Mouse (Mus musculus) stomach, embryonic 14.5 days (tissue): ENCODE results near the gene Mybph. TPM values are rescaled to one million over a fixed set of nuclear protein-coding genes. Genes with fewer than 3 reads are reported as not detected.

Experiments
- ATAC-seq: fragments of 200-750 bp; cut with Nextera tagmentation; 2 replicates; pipeline ENCODE4 v1.8.0; 2017; ENCODE audit warnings: low read depth, moderate TSS enrichment; ENCODE audit not compliant: insufficient number of reproducible peaks, insufficient read depth, low FRiP score
- H3K27ac ChIP-seq: fragments of 300-500 bp; sonication (generic); 2 replicates; pipeline ENCODE4 v1.5.1; 2014; ENCODE audit warnings: mild to moderate bottlenecking, low read length, moderate library complexity, mixed read lengths
- H3K27me3 ChIP-seq: fragments of 300-500 bp; sonication (generic); 2 replicates; pipeline ENCODE4 v1.6.1; 2014; ENCODE audit warnings: low read length, control low read depth, mixed read lengths; ENCODE audit not compliant: control insufficient read depth, insufficient read depth
- H3K36me3 ChIP-seq: fragments of 300-500 bp; sonication (generic); 2 replicates; pipeline ENCODE4 v1.6.1; 2014; ENCODE audit warnings: mild to moderate bottlenecking, control low read depth, low read length, moderate library complexity, mixed read lengths; ENCODE audit not compliant: control insufficient read depth, insufficient read depth
- H3K4me1 ChIP-seq: fragments of 300-500 bp; sonication (generic); 2 replicates; pipeline ENCODE4 v1.6.1; 2014; ENCODE audit warnings: low read length, control low read depth, mixed read lengths; ENCODE audit not compliant: control insufficient read depth, insufficient read depth
- H3K4me2 ChIP-seq: fragments of 300-500 bp; sonication (generic); replicated peaks from 2 replicates; pipeline ENCODE4 v1.6.1; 2014; ENCODE audit warnings: low read depth, low read length, control low read depth
- H3K4me3 ChIP-seq: fragments of 300-500 bp; sonication (generic); 2 replicates; pipeline ENCODE4 v1.5.1; 2014; ENCODE audit warnings: low read depth, low read length, control low read depth
- H3K9ac ChIP-seq: fragments of 300-500 bp; sonication (generic); replicated peaks from 2 replicates; pipeline ENCODE4 v1.6.1; 2014; ENCODE audit warnings: low read depth, mild to moderate bottlenecking, control low read depth, low read length, moderate library complexity, mixed read lengths
- H3K9me3 ChIP-seq: fragments of 300-500 bp; sonication (generic); 2 replicates; pipeline ENCODE4 v1.6.1; 2016; ENCODE audit warnings: low read depth, low read length, control low read depth; ENCODE audit not compliant: control insufficient read depth
- WGBS: fragments of 180-500 bp; shearing (Covaris S2); extraction: QIAGEN DNeasy Blood & Tissue Kit; methylation state at CpG from one replicate; pipeline ENCODE4 v1.1.7; 2014; 5-methylcytosine and 5-hydroxymethylcytosine counted together
- polyA plus RNA-seq: library from polyadenylated mRNA; unstranded; fragments of >200 nt; fragmentation: Nextera tagmentation; extraction: Ambion mirVana; gene quantifications from 2 replicates; pipeline ENCODE4 v1.2.1, GENCODE M21; 2014

Mybph gene
- polyA plus RNA-seq, result not detected in 2 replicates

DNA sequence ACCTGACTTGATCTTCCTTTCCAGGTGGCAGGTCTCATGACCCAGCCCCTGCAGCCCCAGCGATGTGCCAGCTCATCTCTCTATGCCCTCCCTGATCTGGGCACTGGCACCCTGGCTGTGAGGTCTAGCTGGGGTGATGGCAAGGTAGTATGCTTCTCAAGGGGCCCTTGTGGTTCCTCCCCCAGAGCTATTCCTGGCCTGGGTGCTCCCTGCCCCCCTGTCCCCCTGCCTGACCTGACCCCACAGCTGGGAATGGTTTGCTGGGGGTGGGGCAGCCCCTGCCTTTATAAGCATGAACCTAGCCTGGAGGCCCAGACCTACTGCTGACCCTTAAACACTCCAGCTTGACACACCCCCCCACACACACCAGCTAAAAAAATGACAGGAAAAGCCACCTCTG, at the start of gene Mybph:
Gene Mybph (plus strand): TSS at position 323 of the 400 bp plus-strand sequence.
- no peak within 1 kb of the TSS for H3K9ac ChIP-seq
- H3K27ac ChIP-seq, result no peak within 1 kb of the TSS
- no peak for ATAC-seq
- H3K4me3 ChIP-seq, result no peak within 1 kb of the TSS
- 73% methylated on average over 1 of the region's 1 CpGs for WGBS
- no peak within 1 kb of the TSS for H3K4me2 ChIP-seq
- no peaks in the 10 kb centered on the region for H3K27me3 ChIP-seq
- H3K4me1 ChIP-seq, result peaks cover 18% of the 10 kb centered on the region; the same call in 1 of the 2 replicates
- H3K9me3 ChIP-seq, result no peaks in the 10 kb centered on the region
- no peaks in the 10 kb centered on the region for H3K36me3 ChIP-seq

DNA sequence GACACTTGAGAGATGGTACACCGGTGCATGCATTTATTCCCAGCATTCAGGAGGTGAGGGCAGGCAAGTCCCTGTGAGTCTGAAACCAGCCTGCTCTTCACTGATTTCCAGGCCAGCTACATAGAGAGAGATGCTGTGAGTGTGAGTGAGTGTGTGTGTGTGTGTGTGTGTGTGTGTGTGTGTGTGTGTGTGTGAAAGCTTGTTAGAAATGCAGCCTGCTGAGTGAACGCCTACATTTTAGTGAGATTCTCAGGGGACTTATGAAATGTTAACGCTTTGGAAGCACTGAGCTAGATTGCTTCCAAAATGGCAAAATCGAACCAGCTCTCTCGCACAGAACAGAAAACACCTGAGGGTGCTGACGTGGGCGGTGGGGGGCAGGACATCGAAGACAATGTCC, 47.2 kb upstream of the Mybph start:
- Histone ChIP-seq H3K9me3 (no peaks in the 10 kb centered on the region), H3K27me3 (no peaks in the 10 kb centered on the region), H3K4me3 (no peak overlapping the region), H3K4me2 (no peak overlapping the region), H3K27ac (no peak overlapping the region), H3K4me1 (no peaks in the 10 kb centered on the region), H3K9ac (no peak overlapping the region), H3K36me3 (no peaks in the 10 kb centered on the region)
- WGBS, result 87% methylated on average over 8 of the region's 8 CpGs
- no peak for ATAC-seq

GRCm38 (mm10) chr1:134150076-134150475, 43.2 kb upstream of the Mybph start:
- WGBS, result 62% methylated on average over 8 of the region's 8 CpGs
- H3K27me3 ChIP-seq, result no peaks in the 10 kb centered on the region
- ATAC-seq, result no peak

DNA sequence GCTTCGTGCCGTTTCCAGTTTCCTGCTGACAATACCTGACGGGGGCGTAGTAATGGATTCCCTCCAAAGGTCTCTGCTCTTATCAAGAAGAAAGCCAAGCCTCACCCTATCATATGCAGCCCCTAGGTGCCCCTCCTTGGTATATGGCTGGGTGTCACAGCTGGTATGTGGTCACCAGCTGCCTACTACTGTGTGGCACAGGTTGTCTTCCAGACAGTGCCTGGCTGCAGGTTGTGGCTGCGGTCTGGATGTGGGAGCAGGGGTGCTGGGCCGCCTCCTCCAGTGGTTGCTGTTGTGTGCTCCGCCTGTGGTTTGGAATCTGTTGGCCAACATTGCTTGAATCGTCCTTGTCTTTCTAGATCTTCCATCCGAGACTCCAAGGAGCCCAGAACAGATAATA, 42.5 kb upstream of the Mybph start:
- no peaks in the 10 kb centered on the region for H3K4me1 ChIP-seq
- H3K27me3 ChIP-seq, result no peaks in the 10 kb centered on the region
- H3K9ac ChIP-seq, result no peak overlapping the region
- H3K4me2 ChIP-seq, result no peak overlapping the region
- no peaks in the 10 kb centered on the region for H3K36me3 ChIP-seq
- H3K4me3 ChIP-seq, result no peak overlapping the region
- ATAC-seq, result no peak
- no peak overlapping the region for H3K27ac ChIP-seq
- no peaks in the 10 kb centered on the region for H3K9me3 ChIP-seq
- WGBS, result 94% methylated on average over 9 of the region's 9 CpGs

More at GRCm38 (mm10) chr1:134150076-134150475, 43.2 kb upstream of the Mybph start:
- H3K9me3 ChIP-seq, result no peaks in the 10 kb centered on the region
- H3K4me2 ChIP-seq, result no peak overlapping the region
- H3K4me3 ChIP-seq, result no peak overlapping the region
- H3K36me3 ChIP-seq, result no peaks in the 10 kb centered on the region
- no peaks in the 10 kb centered on the region for H3K4me1 ChIP-seq
- H3K9ac ChIP-seq, result no peak overlapping the region
- no peak overlapping the region for H3K27ac ChIP-seq

- peak; percentile 79; the same call in 1 of the 2 replicates for ATAC-seq
These were observed 41.4 kb upstream of the Mybph start for GRCm38 (mm10) chr1:134151655-134152412.

DNA sequence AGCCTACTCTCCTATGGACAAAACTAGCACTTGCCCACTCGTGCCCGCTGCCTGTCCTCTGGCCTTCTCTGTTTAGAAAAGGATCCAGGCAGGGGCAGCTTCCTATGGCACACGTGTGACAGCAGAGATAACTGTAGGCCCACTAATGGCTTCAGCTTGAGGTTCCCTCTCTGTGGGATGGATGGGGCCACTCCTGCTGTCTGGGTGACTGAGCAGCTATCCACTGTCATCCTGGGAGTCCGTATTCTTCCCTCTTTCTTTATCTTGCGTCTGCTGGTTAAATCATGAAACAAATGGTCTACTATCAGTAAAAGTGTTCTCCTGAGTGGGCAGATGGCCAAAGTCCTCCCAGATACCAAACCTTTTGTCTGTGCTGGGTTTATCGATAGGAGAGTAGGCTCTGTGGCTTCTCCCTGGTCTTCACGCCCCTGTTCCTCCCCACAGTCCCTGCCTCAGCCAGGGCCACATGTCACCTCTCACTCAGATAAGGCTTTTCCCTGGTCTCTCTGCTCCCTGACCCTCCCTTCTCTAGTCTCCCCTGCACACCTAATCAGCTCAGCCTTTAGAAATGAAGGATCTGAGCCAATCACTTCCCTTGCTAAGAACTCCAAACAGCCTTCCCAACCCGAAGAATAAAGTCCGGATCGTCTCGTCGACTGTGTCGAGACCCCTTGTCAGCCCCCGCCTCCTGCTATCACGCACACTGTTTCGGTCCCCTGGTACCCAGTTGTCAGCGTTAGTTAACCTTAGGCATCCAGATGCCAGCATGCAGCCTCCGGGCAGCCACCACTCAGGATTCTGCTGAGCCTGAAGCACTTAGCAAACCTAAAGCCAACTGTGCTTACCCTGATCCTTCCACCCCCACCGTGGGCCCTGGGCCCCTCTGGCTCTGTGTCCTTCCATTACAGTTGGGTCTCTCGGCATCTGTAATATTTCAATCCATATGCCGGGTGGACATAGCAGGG, 40.3 kb upstream of the Mybph start:
- WGBS, result 72% methylated on average over 21 of the region's 21 CpGs
- no peaks in the 10 kb centered on the region for H3K9me3 ChIP-seq
- no peaks in the 10 kb centered on the region for H3K36me3 ChIP-seq
- ATAC-seq, result no peak
- H3K27ac ChIP-seq, result no peak overlapping the region
- no peak overlapping the region for H3K4me2 ChIP-seq
- H3K4me1 ChIP-seq, result no peaks in the 10 kb centered on the region
- no peaks in the 10 kb centered on the region for H3K27me3 ChIP-seq
- H3K9ac ChIP-seq, result no peak overlapping the region
- no peak overlapping the region for H3K4me3 ChIP-seq

More at GRCm38 (mm10) chr1:134151655-134152412, 41.4 kb upstream of the Mybph start:
- Histone ChIP-seq H3K27me3 (no peaks in the 10 kb centered on the region), H3K9ac (no peak overlapping the region), H3K4me1 (no peaks in the 10 kb centered on the region), H3K4me3 (no peak overlapping the region), H3K36me3 (no peaks in the 10 kb centered on the region), H3K9me3 (no peaks in the 10 kb centered on the region), H3K4me2 (no peak overlapping the region), H3K27ac (no peak overlapping the region)
- 34% methylated on average over 13 of the region's 13 CpGs for WGBS

DNA sequence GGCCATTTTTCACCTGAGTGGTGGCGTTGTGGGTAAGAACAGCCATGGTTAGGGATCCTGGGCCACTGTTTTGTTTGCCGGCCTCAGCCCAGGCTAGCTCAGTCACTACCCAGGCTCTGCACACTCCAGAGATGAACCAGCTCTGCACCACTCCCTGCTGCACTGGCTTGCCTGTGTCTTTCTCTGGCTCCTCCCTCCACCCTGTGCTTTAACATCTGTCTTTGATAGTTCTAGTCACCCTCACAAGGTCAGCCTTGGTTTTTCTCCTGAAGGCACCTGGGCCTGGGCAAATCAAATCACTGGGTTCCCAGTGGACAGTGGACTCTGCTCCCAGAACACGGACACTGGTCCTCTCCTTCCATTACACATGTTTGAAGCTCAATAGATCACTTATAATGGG, 39.1 kb upstream of the Mybph start:
- Histone ChIP-seq H3K27me3 (no peaks in the 10 kb centered on the region), H3K36me3 (no peaks in the 10 kb centered on the region), H3K9me3 (no peaks in the 10 kb centered on the region), H3K4me1 (no peaks in the 10 kb centered on the region), H3K4me2 (no peak overlapping the region), H3K9ac (no peak overlapping the region), H3K27ac (no peak overlapping the region), H3K4me3 (no peak overlapping the region)
- WGBS, result 85% methylated on average over 3 of the region's 3 CpGs
- ATAC-seq, result no peak

GRCm38 (mm10) chr1:134154655-134155054, 38.6 kb upstream of the Mybph start:
- H3K9ac ChIP-seq, result no peak overlapping the region
- no peak overlapping the region for H3K4me3 ChIP-seq
- ATAC-seq, result no peak
- H3K4me2 ChIP-seq, result no peak overlapping the region
- no peaks in the 10 kb centered on the region for H3K4me1 ChIP-seq
- H3K27ac ChIP-seq, result no peak overlapping the region
- H3K9me3 ChIP-seq, result no peaks in the 10 kb centered on the region
- no peaks in the 10 kb centered on the region for H3K27me3 ChIP-seq
- 48% methylated on average over 3 of the region's 3 CpGs for WGBS
- H3K36me3 ChIP-seq, result no peaks in the 10 kb centered on the region
